Mouse (Mus musculus): ENCODE data around the gene Galk1.
A peak's percentile ranks its signal among the peaks of the same experiment; 100 is the strongest.

Galk1 gene

DNA sequence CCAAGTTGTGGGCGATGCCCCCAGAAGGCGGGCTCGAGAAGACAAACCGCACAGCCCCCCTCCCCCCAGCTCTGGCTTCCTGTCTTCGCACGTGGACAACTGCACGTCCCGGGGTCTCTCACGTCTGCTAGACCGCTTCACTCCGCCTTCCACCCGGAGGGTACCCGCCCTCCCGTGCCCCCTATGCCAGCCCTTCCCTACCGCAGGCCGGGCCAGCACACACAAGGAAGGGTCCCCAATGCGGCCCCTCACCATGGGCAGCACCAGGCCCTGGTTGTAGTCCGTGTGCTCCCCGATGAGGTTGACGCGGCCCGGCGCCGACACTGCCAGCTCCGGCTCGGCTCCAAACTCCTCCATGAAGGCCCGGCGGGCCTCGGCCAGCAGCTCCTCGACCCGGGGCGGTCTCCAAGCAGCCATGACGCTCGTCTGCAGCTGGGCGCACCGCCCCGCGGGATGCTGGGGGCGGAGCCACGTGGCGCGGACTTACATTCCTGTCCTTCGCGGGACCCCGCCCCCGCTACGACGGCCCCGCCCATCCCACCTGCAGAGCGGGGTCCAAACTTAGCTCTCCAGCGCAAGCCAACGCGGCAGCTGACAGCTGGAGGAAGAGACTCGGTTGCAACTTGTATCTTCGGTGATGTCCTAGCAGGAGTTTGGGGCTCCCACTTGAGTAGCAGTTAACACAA is at the start of gene Galk1:
Gene Galk1, minus strand, starts transcription at position 458 of the 686 bp plus-strand sequence.
- peak; percentile 96 for DNase-seq

DNA sequence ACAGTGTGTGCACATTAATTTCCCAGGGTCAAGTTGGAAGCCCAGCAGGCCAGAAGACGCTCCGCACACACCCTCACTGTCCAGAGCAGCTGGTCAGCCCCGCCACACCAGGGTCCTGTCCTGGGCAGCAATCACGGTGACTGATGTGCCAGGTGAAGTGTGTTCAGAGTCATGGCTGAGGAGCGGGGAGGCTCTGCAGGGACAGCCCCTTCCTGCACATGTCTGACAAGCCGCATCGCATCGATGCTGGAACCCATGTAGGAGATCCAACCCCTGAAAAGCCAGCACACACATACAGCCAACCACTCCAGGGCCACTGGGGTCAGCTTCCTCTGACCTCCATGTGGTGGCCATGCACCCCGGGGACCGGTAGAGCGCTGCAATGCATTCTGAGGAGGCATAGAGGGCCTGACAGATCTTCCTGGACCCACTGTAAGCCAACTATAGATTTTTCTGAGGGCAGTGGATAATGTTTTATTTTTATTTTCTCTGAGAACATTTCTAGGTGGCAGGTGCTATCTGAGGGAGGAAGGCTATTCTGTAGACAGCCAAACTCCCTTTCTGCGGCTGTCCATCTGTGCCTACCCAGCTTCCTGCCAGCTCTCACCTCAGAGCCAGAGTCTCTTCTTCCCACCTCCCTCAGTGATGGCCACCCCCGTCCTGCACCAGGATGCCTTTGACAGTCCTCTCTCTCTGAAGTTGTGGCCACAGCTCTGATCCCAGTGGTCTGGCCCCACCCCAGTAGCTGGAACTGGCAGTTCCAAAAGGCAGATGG is 49.3 kb upstream of the Galk1 start:
- no peak for DNase-seq

DNA sequence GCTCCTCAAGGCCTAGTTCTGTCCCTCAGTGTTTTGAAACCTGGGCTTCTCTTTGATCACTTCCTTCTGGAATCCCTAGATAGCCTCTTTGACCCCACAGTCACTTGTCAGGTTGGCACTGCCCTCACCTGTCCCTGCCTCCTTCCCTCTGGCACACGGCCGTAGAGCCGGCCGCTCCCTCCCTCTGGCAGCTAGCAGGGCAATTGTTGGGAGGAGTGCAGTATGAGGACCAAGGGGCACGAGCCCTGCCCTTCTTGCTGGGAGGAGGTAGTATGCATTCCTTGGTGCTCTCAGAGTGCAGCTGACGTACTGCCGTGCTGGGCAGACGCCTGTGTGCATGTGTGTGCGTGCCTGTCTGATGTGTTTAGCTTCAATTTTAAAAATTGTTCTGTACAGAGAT is 48.1 kb upstream of the Galk1 start:
- no peak for DNase-seq

DNA sequence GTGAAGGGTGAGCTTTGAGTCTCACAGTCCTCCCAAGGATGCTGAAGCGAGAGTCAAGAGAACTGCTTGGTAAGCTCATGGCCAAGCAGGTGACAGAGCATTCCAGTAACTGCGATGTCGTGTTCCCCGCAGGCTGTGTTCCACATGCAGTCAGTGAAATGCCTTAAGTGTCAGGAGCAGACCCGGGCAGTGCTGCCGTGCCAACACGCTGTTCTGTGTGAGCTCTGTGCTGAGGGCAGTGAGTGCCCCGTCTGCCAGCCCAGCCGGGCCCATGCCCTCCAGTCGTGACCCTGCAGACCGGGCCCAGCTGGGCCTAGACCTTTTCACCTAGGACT is 47.1 kb upstream of the Galk1 start:
- DNase-seq = no peak

DNA sequence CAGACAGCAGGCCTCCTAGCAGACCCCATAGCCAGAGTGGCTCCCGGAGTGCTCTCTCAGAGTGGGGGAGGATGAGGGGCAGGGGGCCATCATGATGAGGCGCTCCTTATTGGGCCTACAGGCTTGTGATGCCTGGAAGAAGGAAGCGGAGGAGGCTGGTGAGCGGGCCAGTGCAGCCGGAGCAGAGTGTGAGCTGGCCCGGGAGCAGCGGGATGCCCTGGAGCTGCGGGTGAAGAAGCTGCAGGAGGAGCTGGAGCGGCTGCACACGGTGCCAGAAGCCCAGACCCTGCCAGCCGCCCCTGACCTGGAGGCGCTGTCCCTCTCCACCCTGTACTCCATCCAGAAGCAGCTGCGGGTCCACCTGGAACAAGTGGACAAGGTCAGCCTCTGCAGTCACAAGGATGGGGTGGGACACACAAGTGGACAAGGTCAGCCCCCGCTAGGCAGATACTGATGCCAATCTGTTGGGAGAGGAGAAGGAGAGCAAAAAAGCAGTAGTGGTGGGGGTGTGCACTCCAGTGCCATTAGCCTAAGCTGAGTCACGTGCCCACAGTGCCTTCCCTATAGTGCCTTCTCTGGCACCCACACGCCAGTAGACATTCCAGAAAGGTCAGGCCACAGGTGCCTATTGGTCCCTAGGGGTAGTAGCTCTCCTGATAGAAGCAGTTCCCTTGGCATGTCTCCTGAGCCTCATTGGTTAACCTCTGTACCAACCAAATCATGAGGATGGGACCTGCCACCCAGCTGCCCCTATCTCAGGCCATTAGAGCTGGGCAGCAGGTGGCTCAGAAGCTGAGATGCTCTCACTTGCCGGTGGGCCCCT is 46.6 kb upstream of the Galk1 start:
- no peak for DNase-seq

DNA sequence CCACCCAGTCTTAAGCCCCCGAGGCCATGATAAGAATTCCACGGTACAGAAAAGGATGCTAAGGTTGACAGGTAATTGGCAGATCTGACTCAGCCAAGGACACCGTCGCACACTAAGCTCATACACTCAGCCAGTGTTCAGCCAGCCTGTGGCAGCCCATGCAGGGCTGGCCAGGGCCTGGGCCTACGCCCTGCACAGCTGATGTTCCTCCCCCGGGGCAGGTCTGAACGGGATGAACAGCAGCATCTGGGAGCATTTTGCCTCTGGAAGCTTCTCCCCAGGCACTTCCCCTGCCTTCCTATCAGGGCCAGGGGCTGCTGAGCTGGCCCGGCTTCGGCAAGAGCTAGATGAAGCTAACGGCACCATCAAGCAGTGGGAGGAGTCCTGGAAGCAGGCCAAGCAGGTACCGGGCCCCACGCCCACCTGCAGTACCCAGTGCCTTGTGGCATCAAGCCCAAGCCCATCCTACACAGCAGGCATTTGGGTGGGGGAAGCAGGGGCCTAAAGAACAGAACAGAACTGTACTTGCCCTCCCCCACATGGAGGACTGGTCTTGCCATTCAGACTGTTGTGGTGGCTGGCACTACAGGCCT is 45.6 kb upstream of the Galk1 start:
- no peak for DNase-seq

DNA sequence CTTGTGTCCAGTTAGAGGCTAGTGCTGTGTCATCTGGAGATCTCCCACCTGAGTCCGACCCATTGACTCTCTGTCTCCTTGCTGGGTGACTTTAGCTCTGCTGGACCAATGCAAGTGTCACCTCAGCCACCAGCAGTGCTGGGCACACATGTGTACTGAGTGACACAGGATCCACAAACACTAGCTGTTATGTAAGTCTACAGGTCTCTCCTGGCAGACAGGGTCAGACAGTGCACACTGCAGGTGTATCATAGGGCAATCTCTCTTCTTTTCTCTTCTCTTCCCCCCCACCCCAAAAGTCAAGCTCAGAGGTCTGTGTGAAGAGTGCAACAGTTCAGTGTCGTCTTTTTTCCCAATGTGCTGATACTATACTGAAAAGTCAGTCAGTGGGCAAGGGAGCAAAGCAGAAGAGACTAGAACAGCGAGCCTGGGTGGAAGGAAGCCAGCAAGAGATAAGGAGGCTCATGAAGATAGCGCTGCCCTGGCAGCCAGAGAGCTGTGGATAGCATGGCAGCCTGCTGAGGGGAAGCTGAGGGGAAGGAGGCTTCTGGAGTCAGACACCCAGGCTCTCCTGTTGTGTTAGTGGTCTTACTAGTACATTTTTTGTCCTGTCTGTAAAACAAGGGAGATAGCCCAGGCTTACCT is 44.8 kb upstream of the Galk1 start:
- DNase-seq = no peak

DNA sequence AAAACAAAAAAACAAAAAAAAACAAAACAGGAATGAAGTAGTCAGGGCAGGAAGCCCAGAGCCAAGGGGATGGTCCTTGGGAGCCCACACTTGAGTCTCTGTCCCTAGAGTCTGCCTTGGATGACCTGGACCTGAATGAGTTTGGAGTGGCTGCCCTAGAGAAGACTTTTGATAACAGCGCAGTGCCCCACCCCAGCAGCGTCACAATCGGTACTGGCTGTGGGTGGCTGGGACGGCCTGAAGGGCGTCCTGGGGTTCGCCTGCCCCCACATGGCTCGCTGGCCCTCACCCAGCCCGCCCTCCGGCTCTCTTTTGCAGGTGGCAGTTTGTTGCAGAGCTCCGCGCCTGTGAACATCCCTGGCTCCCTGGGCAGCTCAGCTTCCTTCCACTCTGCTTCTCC is 43.4 kb upstream of the Galk1 start:
- DNase-seq = no peak

DNA sequence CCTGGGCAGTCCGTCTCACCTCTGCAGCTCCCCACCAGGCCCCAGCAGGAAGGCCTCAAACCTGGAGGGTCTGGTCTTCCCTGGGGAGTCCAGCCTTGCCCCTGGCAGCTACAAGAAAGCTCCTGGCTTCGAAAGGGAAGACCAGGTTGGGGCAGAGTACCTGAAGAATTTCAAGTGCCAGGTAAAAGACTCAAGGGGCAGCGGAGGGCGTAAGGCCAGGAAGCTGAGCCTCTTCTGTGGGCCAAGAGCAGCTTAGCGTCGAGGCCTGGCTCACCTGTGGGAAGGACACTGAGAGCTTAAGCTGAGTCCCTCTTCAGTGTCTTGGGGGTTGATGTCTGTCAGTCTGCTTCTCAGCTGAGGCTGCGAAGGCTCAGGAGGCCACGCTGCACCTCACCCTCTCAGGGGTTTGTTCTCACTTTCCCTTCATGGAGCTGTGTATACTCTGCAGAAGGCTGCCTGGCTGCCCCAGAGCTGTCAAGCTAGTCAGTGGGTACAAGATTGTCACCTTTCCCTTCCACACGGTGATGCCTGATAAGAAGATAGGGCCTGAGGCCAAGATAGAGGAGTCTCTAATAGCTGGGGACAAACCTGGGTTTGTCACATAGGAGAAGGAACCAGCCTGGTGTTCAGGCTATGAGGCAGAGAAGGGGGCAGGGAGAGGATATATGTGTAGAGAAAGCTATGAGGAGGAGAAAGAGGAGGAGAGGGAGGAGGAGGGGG is 41.2 kb upstream of the Galk1 start:
- no peak for DNase-seq

DNA sequence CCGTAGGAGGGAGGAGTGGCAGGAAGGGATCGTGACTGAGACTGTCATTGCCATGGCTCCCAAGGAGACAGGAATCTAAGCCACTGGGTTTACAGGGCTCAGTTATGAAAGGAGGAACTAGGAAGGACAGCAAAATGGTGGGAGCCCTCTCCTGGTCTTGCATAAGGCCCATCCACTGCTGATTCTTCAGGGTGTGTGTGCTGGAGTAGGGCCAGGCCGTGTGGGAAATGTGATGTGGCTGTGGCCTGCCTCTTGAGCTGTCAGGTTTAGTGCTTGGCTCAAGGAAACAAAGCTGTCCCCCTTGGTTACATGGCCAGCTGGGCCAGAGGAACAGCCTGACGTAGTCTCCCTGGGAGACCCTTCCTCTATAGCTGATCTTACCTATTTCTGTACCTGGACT is 37.7 kb upstream of the Galk1 start:
- DNase-seq = no peak

DNA sequence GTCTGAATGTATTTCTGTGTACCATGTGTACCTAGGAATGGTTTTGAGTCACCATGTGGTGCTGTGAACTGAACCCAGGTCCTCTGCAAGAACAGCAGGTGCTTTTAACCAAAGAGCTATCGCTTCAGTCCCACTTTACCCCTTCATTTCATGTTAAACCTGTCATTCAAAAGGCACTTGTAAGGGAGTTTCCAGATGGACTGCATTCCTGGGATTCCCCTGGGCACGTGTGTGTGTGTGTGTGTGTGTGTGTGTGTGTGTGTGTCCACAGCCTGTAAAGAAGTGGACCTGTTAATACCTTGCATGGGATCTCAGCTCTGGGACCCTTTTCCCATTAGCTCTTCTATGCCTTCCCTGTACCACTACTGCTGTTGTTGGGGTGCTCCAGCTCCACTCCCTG is 37.1 kb upstream of the Galk1 start:
- no peak for DNase-seq

DNA sequence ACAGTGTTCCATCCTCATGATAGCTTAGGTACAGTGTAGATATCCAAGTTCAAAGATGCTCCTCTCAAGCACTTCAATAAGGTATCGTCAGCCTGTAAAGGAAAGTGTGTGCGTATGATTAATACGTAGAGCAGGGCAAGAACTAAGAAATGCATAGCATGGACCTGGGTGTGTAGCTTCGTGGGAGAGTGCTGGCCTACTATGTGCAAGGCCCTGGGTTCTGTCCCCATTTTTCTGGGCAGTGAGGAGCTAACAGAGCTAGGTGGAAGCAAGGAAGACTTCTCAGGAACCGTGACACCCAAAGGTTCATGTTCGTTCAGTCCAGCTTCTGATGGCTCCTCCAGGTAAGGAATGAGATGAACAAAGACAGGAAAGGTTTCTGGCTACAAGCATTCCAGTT is 32.7 kb upstream of the Galk1 start:
- no peak for DNase-seq

DNA sequence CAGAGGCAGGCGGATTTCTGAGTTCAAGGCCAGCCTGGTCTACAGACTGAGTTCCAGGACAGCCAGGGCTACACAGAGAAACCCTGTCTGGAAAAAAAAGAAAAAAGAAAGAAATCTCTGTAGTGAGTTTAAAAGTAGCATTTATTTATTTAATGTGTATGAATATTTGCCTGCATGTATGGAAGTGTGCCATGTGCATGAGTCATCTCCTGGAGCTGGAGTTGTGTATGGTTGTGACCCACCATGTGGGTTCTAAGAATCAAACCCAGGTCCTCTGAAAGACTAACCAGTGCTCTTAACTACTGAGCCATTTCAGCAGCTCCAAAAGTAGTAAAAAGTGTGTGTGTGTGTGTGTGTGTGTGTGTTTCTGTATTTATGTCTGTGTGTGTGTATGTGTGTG is 30.8 kb upstream of the Galk1 start:
- no peak for DNase-seq

DNA sequence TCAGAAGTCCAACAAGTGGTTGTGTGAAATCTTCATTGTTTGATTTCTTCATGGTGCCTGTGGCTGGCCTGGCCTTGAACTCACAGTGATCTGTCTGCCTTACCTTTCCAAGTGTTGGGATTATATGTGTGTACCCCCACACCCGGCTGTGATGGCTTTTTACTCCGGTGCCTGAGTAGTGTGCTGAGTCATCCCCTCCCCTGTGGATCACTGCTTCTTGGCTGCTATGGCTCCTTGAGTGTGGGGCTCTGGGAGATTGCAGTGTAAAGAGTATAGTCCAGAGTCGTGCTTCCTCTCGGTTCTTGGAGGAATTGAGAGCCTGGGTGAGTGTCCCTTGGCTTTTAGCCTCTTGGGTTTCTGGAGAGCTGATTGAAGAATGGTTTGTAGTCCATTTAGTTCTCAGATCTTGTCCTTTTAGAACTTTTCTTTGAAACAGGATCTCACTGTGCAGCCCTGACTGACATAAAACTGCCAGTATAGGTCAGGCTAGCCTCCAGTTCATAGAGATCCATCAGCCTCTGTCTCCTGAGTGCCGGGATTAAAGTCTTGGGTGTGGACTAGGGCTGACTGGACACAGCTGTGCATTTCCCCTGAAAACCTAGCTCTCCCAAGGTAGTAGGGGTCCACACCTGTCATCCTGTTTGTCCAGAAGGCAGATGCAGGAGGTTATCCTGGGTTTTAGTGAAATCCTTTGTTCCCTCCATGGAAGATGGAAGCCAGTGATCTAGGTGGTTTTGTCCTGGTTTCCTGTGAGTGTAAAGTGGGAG is 30.0 kb upstream of the Galk1 start:
- no peak for DNase-seq

DNA sequence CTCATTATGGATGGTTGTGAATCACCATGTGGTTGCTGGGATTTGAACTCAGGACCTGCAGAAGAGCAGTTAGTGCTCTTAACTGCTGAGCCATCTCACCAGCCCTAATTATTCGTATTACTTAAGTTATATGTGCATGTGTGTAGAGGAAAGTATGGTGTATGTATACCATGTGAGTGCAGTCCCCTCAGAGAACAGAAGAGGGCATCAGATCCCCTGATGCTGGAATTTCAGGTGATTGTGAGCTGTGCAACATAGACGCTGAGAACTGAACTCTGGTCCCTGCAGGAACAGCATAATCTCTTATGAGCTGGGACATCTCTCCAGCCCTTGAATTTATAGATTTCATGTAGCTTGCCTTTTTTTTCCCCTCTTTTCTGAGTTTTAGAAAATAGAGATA is 29.3 kb upstream of the Galk1 start:
- no peak for DNase-seq

DNA sequence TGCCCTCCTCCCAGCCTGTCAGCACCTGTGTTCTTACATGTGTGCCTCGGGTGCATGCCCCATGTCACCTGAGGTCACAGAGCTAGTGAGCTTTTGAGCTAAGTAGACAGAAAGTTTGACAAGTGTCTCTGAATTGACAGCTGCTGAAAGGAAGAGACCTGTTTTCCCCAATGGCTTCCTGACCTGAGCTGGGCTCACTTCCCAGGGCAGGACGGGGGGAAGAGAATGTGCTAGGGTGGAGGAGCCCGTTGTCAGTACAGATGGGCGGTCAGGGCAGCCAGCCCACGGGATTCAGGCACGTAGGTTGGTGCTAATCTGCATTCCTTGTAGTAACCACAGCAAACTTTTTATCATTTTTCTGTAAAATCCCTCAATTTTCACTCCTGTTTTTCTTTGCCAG is 28.1 kb upstream of the Galk1 start:
- DNase-seq = no peak

DNA sequence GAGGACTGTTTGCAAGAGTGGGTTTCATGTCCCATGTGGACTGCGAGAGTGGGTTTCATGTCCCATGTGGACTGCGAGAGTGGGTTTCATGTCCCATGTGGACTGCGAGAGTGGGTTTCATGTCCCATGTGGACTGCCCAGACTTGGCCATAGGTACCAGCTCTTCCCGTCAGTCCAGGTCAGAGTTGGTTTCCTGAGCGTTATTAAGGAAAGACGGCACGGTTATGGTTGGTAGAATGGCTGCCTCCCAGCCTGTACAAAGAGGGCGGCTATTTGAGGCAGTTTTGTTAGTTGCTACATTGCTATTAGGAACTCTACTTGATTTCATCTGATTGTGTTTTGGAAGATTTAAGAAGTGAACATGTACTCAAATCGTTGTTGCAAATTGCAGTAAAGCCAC is 25.3 kb upstream of the Galk1 start:
- DNase-seq = no peak

DNA sequence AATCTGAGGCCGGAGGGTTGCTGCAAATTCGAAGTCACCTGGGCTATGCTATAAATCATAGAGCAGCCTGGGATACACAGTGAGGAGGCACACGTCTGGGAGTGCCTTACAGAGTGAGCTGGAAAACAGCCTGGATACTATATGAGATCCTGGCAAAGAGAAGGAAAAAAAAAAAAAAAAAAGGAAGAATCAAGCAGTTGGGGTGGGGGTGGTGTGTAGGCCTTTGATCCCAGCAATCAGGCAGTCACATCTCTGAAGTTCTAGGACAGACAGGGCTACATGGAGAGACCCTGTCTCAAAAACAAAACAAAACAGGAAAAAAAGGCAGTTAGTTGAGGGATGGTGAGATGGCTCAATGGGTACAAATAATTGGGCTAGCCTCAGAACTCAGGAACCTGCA is 24.2 kb upstream of the Galk1 start:
- no peak for DNase-seq

DNA sequence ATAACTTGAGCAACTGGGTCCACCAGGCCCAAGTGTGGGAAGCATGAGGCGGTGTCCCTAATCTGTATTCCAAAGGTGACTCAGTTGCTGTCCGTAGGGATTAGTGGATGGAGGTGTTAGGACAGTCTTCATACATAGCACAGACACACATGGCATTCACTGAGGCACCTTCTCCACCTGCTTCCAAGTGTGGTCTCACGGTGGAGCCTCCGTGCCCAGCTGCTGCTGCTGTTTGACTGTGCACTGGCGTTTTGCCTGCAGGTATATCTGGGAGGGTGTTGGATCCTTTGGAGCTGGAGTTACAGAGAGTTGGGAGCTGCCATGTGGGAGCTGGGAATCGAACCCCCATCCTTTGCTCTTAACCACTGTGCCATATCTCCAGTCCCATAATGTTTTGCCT is 22.1 kb upstream of the Galk1 start:
- DNase-seq = no peak

DNA sequence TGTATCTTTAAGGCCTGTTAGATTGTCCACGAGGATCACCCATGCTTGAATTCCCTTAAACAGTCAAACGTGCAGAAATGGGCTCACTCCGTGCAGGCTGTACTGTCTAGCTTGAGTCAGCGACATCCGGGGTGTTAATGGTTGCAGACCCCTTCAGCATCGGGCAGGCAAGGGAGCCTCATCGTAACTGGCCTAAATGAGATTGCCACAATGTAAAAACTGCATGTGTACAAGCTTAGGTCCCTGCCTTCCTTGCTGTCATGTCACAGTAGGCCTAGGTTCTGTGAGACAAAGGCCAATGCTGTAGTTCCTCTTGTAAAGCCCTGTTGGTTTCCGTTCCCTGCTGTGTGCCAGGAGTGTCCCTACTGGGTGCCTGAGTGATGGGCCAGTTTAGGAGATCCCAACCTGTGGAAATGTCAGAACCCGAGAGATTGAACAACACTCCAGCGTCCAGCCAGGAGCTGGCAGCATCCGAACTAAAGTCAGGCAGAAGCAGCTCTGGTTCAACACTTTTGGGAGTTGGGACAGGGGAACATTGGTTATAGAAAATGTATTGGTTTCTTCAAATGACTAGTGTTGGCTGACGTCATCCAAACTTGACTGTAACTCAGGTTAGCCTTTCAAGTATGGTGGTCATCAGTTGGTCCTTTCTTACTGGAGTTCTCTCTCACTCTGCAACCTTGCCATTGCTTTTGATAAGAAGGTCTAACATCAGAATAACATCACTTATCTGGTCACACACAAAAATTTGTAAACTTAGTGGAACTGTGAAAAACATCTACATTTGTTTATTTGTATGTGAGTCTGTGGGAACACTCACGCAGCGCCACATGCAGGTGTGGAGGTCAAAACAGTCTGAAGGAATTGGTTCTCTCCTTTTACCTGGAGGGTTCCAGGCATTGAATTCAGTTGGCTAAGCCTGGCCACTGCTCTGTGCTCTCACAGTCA is 18.7 kb upstream of the Galk1 start:
- no peak for DNase-seq
